Mouse (Mus musculus): ENCODE data around the gene Zmym5. TPM values are rescaled to one million over a fixed set of nuclear protein-coding genes. Genes with fewer than 3 reads are reported as not detected.
"Not testable (repeated sequence)": the region's sequence is repeated elsewhere in the genome, so short reads cannot be mapped to it uniquely, and the experiment has no call there.

The Zmym5 gene
- 26.0 and 26.3 TPM in 2 replicates for polyA plus RNA-seq (2014; fragmentation: Nextera tagmentation; extraction: Ambion mirVana)

DNA sequence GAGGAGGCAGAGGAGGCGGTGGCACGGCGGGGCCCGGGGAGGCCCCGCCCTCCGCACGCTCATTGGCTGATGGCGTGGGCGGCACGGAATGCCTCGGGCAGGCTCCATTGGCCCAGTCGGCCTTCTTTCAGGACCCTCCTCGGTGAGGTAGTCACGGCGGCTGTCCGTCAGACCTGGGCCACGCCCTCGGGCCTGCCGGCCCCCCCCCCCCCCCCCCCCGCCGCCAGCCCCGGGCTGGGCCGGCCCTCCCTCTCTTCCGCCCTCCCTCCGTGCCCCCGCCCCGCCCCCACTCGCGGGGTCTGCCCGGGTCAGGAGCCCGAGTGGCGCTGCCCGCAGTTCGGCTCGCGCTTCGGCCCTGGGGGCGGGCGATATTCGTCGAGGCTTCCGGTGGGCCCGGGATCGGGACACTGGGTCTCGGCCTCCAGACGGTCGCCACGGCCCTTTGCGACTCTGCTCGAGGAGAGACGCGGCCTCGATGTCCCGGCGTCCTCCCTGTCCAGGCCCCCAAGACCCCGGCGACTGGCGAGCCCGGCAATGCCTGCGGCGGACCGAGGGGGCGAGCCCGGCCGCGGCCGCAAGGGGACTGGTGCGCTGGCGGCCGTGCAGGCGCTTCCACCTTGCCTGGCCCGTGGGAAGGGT, at the start of gene Zmym5:
TSS of gene Zmym5 (minus strand) at position 16 of the 639 bp plus-strand sequence.
- H3K9me3 ChIP-seq (ENCODE audit: control insufficient read depth, low read length); H3K27me3 ChIP-seq (ENCODE audit: control insufficient read depth, insufficient read depth, low read length); H3K36me3 ChIP-seq (replicated peaks; ENCODE audit: control insufficient read depth, insufficient read depth): not testable (repeated sequence)
- peak within 1 kb of the TSS; percentile 80 for H3K9ac ChIP-seq
- DNase-seq (ENCODE audit: low spot score) (peak; percentile 71), ATAC-seq (ENCODE audit: low FRiP score) (peak; percentile 99)
- H3K27ac ChIP-seq: peak within 1 kb of the TSS; percentile 94
- peaks cover 19% of the 10 kb centered on the region for H3K4me1 ChIP-seq (replicated peaks; ENCODE audit: control insufficient read depth, insufficient read depth, low read length)
- under 1% methylated on average over 20 of the region's 72 CpGs for WGBS
- peak within 1 kb of the TSS; percentile 72 for H3K4me3 ChIP-seq (replicated peaks; ENCODE audit: low read length)
- peak within 1 kb of the TSS; percentile 57 for H3K4me2 ChIP-seq (replicated peaks)

DNA sequence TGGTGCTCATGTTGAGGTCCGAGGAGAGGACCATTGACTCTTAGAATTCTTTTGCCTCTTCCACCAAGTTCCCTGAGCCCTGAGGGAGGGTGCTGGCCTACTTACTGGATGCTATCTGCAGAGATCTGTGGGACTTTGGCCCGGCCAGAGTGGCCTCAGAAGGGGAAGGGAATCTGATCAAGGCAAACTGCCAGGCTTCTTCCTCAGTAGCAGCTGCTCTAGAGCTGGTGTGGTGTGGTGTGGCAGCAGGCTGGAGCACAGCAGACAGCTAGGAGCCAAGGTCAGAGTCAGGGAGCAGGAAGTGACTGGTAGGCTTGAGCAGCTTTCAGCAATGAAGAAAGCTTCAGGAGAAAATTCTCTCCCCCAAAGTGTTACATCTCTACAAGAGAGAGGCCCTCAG, 38.2 kb upstream of the Zmym5 start:
- H3K9ac ChIP-seq: no peak overlapping the region
- ATAC-seq (ENCODE audit: low FRiP score) (no peak), DNase-seq (ENCODE audit: low spot score) (no peak)
- peaks cover 17% of the 10 kb centered on the region for H3K9me3 ChIP-seq (ENCODE audit: control insufficient read depth, low read length)
- H3K4me1 ChIP-seq (replicated peaks; ENCODE audit: control insufficient read depth, insufficient read depth, low read length): no peaks in the 10 kb centered on the region
- H3K36me3 ChIP-seq (replicated peaks; ENCODE audit: control insufficient read depth, insufficient read depth): no peaks in the 10 kb centered on the region
- H3K27ac ChIP-seq: no peak overlapping the region
- H3K27me3 ChIP-seq (ENCODE audit: control insufficient read depth, insufficient read depth, low read length): no peaks in the 10 kb centered on the region
- H3K4me3 ChIP-seq (replicated peaks; ENCODE audit: low read length): no peak overlapping the region
- 69% methylated on average over 2 of the region's 2 CpGs for WGBS
- H3K4me2 ChIP-seq (replicated peaks): no peak overlapping the region

DNA sequence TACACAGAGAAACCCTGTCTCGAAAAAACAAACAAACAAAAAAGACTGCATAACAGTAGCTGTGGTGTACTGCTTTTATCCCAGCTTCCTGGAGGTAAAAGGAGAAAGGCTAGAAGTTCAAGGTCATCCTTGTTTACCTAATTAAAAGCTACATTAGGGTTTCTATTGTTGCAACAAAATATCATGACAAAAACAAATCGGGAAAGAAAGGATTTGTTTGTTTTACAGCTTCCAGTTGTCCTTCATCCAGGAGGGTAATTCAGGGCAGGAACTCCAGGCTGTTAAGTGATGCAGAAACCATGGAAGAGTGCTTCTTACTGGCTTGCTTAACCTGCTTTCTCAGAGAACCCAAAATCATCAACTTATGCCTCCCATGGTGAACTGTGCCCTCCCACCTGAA, 36.8 kb upstream of the Zmym5 start:
- H3K36me3 ChIP-seq (replicated peaks; ENCODE audit: control insufficient read depth, insufficient read depth): no peaks in the 10 kb centered on the region
- no peak overlapping the region for H3K9ac ChIP-seq
- no peak overlapping the region for H3K4me3 ChIP-seq (replicated peaks; ENCODE audit: low read length)
- no peak overlapping the region for H3K27ac ChIP-seq
- ATAC-seq (ENCODE audit: low FRiP score): no peak
- no peaks in the 10 kb centered on the region for H3K4me1 ChIP-seq (replicated peaks; ENCODE audit: control insufficient read depth, insufficient read depth, low read length)
- DNase-seq (ENCODE audit: low spot score): no peak
- peaks cover 4% of the 10 kb centered on the region for H3K9me3 ChIP-seq (ENCODE audit: control insufficient read depth, low read length)
- H3K4me2 ChIP-seq (replicated peaks): no peak overlapping the region
- WGBS: 73% methylated on average over 2 of the region's 2 CpGs
- H3K27me3 ChIP-seq (ENCODE audit: control insufficient read depth, insufficient read depth, low read length): no peaks in the 10 kb centered on the region

DNA sequence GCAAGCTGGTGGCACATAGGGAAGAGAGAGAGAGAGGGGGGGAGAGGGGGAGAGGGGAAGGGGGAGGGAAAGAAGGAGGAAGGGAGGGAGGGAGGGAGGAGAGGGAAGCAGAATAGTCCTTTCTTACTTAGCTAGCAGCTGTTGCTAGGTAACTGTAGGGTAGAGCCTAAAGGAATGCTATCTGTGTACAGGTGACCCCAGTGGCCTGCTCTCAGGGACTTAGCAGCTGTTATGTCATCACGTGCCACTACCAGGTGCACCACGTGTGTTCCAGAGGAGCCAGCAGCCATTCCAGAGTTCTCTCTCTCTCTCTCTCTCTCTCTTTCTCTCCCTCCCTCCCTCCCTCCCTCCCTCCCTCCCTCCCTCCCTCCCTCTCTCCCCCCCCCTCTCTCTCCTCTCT, 33.0 kb upstream of the Zmym5 start:
- Histone ChIP-seq H3K27ac (no peak overlapping the region), H3K36me3 (replicated peaks; ENCODE audit: control insufficient read depth, insufficient read depth) (no peaks in the 10 kb centered on the region), H3K9ac (no peak overlapping the region), H3K4me3 (replicated peaks; ENCODE audit: low read length) (no peak overlapping the region), H3K27me3 (ENCODE audit: control insufficient read depth, insufficient read depth, low read length) (no peaks in the 10 kb centered on the region), H3K4me1 (replicated peaks; ENCODE audit: control insufficient read depth, insufficient read depth, low read length) (no peaks in the 10 kb centered on the region), H3K4me2 (replicated peaks) (no peak overlapping the region), H3K9me3 (ENCODE audit: control insufficient read depth, low read length) (no peaks in the 10 kb centered on the region)
- ATAC-seq (ENCODE audit: low FRiP score) (peak; percentile 74; the same call in 1 of the 2 replicates), DNase-seq (ENCODE audit: low spot score) (no peak)
- WGBS: 0% methylated on average over 2 of the region's 2 CpGs

DNA sequence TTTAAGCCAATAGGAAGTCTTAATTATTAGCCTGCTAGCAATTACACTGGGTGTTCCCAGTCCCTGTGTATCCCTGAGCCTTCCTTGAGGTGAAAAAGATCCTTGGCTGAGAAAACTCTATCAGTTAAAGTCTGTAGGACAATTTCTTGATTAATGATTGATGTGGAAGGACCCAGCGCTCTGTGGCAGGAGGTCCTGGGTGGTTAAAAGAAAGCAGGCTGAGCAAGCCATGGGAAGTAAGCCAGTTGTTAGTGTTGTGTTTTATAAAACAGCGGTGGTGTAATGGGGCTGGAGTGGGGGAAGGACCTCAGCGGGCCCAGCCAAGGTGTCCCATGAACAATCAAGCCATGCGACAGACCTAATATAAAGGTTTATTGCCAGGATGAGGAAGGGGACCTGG, 32.5 kb upstream of the Zmym5 start:
- Histone ChIP-seq H3K4me2 (replicated peaks) (no peak overlapping the region), H3K27me3 (ENCODE audit: control insufficient read depth, insufficient read depth, low read length) (no peaks in the 10 kb centered on the region), H3K27ac (no peak overlapping the region), H3K9ac (no peak overlapping the region), H3K4me1 (replicated peaks; ENCODE audit: control insufficient read depth, insufficient read depth, low read length) (no peaks in the 10 kb centered on the region), H3K9me3 (ENCODE audit: control insufficient read depth, low read length) (no peaks in the 10 kb centered on the region), H3K36me3 (replicated peaks; ENCODE audit: control insufficient read depth, insufficient read depth) (no peaks in the 10 kb centered on the region), H3K4me3 (replicated peaks; ENCODE audit: low read length) (no peak overlapping the region)
- DNase-seq (ENCODE audit: low spot score) (no peak), ATAC-seq (ENCODE audit: low FRiP score) (no peak)
- 51% methylated on average over 4 of the region's 4 CpGs for WGBS

DNA sequence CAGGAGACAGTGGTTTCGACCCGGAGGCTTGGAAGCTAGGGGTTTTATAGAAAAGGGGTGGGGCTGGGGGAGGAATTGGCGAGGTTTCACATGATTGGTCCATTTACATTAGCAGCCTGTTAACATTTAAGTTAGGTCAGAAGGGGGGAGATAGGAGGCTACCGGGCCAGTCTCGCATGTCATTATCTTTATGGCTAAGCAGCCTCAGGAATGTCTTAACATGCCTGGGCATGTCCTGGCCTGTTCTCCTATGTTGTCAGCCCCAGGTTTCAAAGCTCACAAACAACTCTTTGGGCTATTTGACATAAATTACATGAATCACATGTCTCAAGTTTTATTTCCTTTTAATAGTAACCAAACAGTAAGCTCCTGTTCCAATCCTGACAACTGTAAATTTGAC, 23.1 kb upstream of the Zmym5 start:
- WGBS: 83% methylated on average over 5 of the region's 5 CpGs
- H3K36me3 ChIP-seq (replicated peaks; ENCODE audit: control insufficient read depth, insufficient read depth); DNase-seq (ENCODE audit: low spot score); H3K27me3 ChIP-seq (ENCODE audit: control insufficient read depth, insufficient read depth, low read length); H3K4me2 ChIP-seq (replicated peaks); H3K4me3 ChIP-seq (replicated peaks; ENCODE audit: low read length); H3K4me1 ChIP-seq (replicated peaks; ENCODE audit: control insufficient read depth, insufficient read depth, low read length); ATAC-seq (ENCODE audit: low FRiP score); H3K9ac ChIP-seq; H3K27ac ChIP-seq; H3K9me3 ChIP-seq (ENCODE audit: control insufficient read depth, low read length): not testable (repeated sequence)

DNA sequence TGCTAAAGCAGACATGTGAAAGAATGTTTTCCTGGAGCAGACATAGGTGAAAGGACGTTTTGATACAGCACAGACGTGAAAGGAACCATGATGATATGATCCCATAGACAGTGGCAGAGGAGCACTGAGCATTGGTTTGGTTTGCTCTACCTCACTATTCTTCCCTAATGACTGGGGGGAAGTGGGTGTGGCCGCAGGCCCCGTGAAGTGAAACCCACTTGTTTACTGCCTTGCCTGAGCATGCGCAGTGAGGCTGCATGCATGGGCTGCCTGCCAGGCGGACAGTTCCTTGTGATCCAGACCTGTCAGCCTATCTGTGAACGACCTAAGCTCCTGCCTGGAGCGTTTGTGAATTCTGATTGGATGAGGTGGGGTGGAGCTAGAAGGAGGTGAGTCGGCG, 21.7 kb upstream of the Zmym5 start:
- H3K36me3 ChIP-seq (replicated peaks; ENCODE audit: control insufficient read depth, insufficient read depth); ATAC-seq (ENCODE audit: low FRiP score); H3K4me1 ChIP-seq (replicated peaks; ENCODE audit: control insufficient read depth, insufficient read depth, low read length); H3K9ac ChIP-seq; H3K9me3 ChIP-seq (ENCODE audit: control insufficient read depth, low read length); H3K27ac ChIP-seq; H3K27me3 ChIP-seq (ENCODE audit: control insufficient read depth, insufficient read depth, low read length); DNase-seq (ENCODE audit: low spot score); H3K4me2 ChIP-seq (replicated peaks); H3K4me3 ChIP-seq (replicated peaks; ENCODE audit: low read length): not testable (repeated sequence)
- WGBS: 83% methylated on average over 10 of the region's 10 CpGs

DNA sequence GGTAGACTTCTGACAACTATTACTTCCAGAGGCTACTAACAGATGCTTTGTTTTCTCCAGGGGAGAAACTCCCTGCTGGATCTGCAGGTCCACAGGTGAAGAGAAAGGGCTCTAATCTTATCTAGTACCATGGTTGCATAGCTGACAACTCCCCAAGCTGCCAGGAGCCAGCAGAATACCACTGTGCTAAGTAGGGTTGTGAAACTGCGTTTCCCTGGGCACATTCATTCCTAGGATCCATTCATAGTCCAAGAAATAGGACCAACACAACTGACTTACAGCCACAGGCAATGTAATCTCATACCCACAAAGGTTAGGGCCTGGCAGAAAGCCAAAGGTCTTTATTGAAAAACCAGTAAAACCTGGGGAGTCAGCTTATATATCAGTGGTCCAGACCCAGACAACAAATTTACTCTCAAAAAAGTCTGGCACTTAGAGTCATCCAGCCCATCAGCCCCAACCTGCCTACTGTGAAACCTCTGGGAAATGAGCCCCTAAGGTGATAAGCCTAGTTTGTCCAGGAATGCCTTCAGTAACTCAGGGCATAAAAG, 21.1 kb upstream of the Zmym5 start:
- Histone ChIP-seq H3K27ac (no peak overlapping the region), H3K36me3 (replicated peaks; ENCODE audit: control insufficient read depth, insufficient read depth) (no peaks in the 10 kb centered on the region), H3K27me3 (ENCODE audit: control insufficient read depth, insufficient read depth, low read length) (no peaks in the 10 kb centered on the region), H3K4me3 (replicated peaks; ENCODE audit: low read length) (no peak overlapping the region), H3K9ac (no peak overlapping the region), H3K4me1 (replicated peaks; ENCODE audit: control insufficient read depth, insufficient read depth, low read length) (no peaks in the 10 kb centered on the region), H3K4me2 (replicated peaks) (no peak overlapping the region), H3K9me3 (ENCODE audit: control insufficient read depth, low read length) (no peaks in the 10 kb centered on the region)
- ATAC-seq (ENCODE audit: low FRiP score) (no peak), DNase-seq (ENCODE audit: low spot score) (no peak)
- 70% methylated on average over 1 of the region's 1 CpGs for WGBS

DNA sequence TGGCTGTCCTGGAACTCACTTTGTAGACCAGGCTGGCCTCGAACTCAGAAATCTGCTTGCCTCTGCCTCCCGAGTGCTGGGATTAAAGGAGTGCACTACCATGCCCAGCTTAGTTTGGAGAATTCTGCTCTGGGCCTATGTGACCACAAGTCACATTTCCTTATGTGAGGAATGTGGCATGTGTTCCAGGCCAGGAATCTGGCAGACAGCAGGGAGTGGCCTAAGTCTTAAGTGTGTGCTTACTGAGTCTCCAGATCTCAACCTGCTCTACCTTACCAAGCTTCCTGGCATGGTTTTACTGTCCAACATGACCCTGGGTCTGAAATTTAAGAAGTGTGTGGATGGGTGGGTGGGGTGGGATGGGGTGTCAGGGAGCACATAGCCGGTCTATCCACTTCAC, 20.6 kb upstream of the Zmym5 start:
- no peak for DNase-seq (ENCODE audit: low spot score)
- H3K27ac ChIP-seq: no peak overlapping the region
- H3K4me1 ChIP-seq (replicated peaks; ENCODE audit: control insufficient read depth, insufficient read depth, low read length): no peaks in the 10 kb centered on the region
- no peak overlapping the region for H3K9ac ChIP-seq
- no peaks in the 10 kb centered on the region for H3K9me3 ChIP-seq (ENCODE audit: control insufficient read depth, low read length)
- H3K27me3 ChIP-seq (ENCODE audit: control insufficient read depth, insufficient read depth, low read length): no peaks in the 10 kb centered on the region
- H3K4me3 ChIP-seq (replicated peaks; ENCODE audit: low read length): no peak overlapping the region
- H3K36me3 ChIP-seq (replicated peaks; ENCODE audit: control insufficient read depth, insufficient read depth): no peaks in the 10 kb centered on the region
- ATAC-seq (ENCODE audit: low FRiP score): no peak
- no peak overlapping the region for H3K4me2 ChIP-seq (replicated peaks)
- WGBS: 94% methylated on average over 3 of the region's 3 CpGs

Data from hindbrain, embryonic 14.5 days (tissue).